Mouse (Mus musculus): ENCODE data around the gene Alyref.

DNA sequence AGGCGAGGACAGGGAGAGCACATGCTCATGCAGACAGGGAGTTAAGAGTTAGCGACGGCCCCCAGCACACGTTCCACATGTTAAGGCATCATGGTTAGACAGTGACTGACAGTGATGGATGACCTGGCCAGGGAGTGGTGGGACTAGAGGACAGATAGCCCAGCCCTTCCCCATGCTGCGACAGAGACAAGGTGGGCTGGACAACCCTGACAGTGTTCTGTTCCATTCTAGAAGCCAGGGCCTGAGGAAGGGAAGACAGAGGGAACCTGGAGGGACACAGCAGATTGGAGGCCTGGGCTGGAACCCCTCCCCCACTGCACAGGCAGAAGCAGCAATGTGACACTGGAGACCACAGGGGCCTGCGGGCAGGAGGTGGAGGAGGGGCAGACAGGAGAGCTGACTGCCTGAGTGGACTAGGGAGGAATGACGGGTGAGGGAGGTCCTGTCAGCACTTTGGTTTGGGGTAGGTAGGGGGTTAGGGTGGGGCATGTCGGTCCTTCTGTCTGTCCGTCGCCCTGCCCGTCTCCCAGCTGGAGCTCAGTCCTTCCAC is 19.4 kb downstream of the Alyref start:
- no peak for TF ChIP-seq GATA1 (IDR thresholded peaks at IDR 0.05; ENCODE audit: low read length)
- no peak for TF ChIP-seq TAL1 (IDR thresholded peaks at IDR 0.05; ENCODE audit: low read length)

All from erythroblast, embryonic 14.5 days (primary cell).